Mouse (Mus musculus) G1E-ER4 (cell line): ENCODE data around the gene Llph. TPM values are rescaled to one million over a fixed set of nuclear protein-coding genes. Genes with fewer than 3 reads are reported as not detected.
A peak's percentile ranks its signal among the peaks of the same experiment; 100 is the strongest.

Source experiments
- GATA1 ChIP-seq: IDR thresholded peaks from one replicate; pipeline ENCODE4 v1.8.0; 2012; ENCODE audit warnings: low read length, inconsistent platforms
- polyA plus RNA-seq: library from polyadenylated mRNA; stranded (reverse); fragments of >175 nt; gene quantifications from 2 replicates; pipeline ENCODE4 v1.2.3, GENCODE M21; 2012

Gene Llph
- 46.4 and 100 TPM in 2 replicates for polyA plus RNA-seq

- TF ChIP-seq GATA1, result no peak
Measured at GRCm38 (mm10) chr10:120226871-120227661, at the start of gene Llph. Gene Llph, plus strand, starts transcription at chr10:120227070.

- peak; percentile 61 for TF ChIP-seq GATA1
Measured at GRCm38 (mm10) chr10:120182887-120183286, 44.0 kb upstream of the Llph start.

GRCm38 (mm10) chr10:120183342-120183741 is 43.5 kb upstream of the Llph start:
- no peak for TF ChIP-seq GATA1

- no peak for TF ChIP-seq GATA1
Measured at GRCm38 (mm10) chr10:120188513-120188912, 38.4 kb upstream of the Llph start.

- no peak for TF ChIP-seq GATA1
Measured at GRCm38 (mm10) chr10:120189276-120189675, 37.6 kb upstream of the Llph start.

- TF ChIP-seq GATA1, result no peak
Measured at GRCm38 (mm10) chr10:120189782-120190181, 37.1 kb upstream of the Llph start.

GRCm38 (mm10) chr10:120191165-120191564 is 35.7 kb upstream of the Llph start:
- no peak for TF ChIP-seq GATA1

- no peak for TF ChIP-seq GATA1
Measured at GRCm38 (mm10) chr10:120192278-120192677, 34.6 kb upstream of the Llph start.

- TF ChIP-seq GATA1, result no peak
Measured at GRCm38 (mm10) chr10:120193255-120193654, 33.6 kb upstream of the Llph start.

- no peak for TF ChIP-seq GATA1
Measured at GRCm38 (mm10) chr10:120197061-120197835, 29.6 kb upstream of the Llph start.

GRCm38 (mm10) chr10:120201131-120201921 is 25.5 kb upstream of the Llph start, which contains the start of gene Tmbim4:
Gene Tmbim4, plus strand, starts transcription at chr10:120201590.
- no peak for TF ChIP-seq GATA1

GRCm38 (mm10) chr10:120201961-120202402 is 24.9 kb upstream of the Llph start, which contains the start of gene Irak3:
Gene Irak3, minus strand, starts transcription at chr10:120202130.
- TF ChIP-seq GATA1, result no peak

GRCm38 (mm10) chr10:120202467-120203250 is 24.2 kb upstream of the Llph start:
- TF ChIP-seq GATA1, result no peak

- no peak for TF ChIP-seq GATA1
Measured at GRCm38 (mm10) chr10:120204591-120205210, 22.2 kb upstream of the Llph start.

- no peak for TF ChIP-seq GATA1
Measured at GRCm38 (mm10) chr10:120208015-120208414, 18.9 kb upstream of the Llph start.
